Mouse (Mus musculus) kidney, postnatal 10 days (tissue): ENCODE data around the gene Dgcr2.

ENCODE experiments used
- DNase-seq: peaks from one replicate; pipeline ENCODE4 v3.0.0; 2021; ENCODE audit warnings: mixed read lengths

Dgcr2 gene

DNA sequence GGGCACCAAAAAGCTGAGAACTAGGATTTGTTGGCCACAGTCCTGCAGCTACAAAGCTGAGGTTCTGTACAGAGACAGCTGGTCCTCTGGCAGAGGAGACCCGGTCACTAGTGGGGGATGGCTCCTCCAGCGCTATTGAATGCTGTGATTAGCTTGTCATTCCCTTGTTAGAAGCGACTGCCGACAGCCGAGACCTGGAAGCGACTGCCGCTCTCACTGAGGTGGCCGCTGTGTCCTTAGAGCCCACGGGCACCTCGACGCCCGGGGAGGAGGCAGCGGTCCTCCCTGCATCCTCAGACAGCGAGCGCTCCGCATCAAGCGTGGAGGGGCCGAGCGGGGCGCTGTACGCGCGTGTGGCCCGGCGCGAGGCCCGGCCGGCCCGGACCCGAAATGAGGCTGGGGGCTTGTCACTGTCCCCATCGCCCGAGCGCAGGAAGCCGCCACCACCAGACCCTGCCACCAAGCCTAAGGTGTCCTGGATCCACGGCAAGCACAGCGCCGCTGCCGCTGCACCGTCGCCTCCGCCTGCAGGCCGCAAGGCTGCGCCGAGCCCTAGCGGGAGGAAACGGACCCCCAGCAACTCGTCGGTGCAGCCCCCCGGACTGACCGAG lies 91.7 kb downstream of the Dgcr2 start:
- peak; percentile 60 for DNase-seq

DNA sequence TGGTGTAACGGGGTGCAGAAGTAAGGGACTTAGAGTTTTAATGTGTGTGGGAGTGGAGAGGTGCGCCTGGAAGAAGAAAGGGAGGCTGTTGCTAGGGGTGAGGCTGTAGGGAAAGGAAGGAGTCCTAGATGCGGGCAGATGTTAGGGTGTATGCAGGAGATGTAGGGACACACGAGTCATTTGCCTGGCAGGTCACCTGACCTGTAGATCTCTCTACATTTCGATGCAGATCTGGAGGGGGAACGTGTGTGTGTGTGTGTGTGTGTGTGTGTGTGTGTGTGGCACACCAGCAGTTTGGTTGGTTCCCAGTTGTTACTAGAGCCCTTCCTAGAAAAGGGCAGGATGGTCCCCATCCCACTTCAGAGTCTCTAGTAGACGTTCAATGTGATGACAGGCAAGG lies 93.4 kb downstream of the Dgcr2 start:
- DNase-seq = no peak

DNA sequence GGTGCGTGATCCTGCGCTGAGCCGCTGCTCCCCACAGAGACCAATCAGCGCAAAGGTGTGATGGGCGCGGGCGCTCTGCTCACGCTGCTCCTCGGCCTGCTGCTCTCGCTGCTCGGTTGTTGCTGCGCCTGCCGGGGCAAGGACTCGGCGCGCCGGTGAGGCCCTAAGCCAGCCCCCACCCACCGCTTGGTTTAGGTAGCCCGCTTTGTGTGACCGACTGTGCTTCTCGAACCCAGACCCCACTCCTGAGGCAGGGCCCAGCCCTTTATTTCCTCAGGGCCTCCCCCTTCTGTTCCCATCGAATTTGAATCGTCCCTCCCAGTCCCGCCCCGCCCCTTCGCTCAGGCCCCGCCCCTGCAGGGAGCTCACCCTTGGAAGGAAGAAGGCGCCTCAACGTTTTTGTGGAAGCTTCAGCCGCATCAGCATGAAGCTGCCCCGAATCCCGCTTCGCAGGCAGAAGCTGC lies 93.9 kb downstream of the Dgcr2 start:
- peak; percentile 68 for DNase-seq

DNA sequence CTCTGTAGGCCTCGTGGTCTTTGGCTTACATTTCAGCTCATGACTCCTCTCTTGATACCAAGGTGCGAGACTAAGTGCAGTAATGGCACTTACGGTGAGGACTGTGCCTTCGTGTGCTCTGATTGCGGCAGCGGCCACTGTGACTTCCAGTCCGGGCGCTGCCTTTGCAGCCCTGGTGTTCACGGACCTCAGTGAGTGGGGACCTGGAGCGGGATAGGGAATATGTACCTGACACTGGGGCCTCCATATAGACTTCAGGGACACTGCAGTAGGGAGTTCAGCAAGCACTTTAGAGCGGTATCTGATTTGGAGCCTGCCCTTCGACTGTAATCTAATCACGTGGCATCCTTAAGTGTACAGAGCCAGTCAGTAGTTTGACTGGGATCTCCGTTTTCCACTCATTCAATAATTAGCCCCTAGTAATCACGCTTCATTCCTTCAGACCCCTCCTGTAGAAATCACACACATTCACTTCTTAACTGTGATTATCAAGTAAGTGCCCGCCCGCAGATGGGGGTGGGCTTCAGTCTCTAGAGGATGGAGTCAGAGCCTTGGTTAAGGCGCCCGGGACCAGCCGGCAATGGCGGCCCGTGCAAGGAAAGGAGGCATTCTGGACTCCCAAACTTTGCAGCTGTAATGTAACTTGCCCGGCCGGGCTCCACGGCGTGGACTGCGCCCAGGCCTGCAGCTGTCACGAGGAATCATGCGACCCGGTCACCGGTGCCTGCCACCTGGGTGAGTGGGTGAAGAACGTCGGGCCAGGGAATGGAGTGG lies 94.5 kb downstream of the Dgcr2 start:
- DNase-seq = no peak

DNA sequence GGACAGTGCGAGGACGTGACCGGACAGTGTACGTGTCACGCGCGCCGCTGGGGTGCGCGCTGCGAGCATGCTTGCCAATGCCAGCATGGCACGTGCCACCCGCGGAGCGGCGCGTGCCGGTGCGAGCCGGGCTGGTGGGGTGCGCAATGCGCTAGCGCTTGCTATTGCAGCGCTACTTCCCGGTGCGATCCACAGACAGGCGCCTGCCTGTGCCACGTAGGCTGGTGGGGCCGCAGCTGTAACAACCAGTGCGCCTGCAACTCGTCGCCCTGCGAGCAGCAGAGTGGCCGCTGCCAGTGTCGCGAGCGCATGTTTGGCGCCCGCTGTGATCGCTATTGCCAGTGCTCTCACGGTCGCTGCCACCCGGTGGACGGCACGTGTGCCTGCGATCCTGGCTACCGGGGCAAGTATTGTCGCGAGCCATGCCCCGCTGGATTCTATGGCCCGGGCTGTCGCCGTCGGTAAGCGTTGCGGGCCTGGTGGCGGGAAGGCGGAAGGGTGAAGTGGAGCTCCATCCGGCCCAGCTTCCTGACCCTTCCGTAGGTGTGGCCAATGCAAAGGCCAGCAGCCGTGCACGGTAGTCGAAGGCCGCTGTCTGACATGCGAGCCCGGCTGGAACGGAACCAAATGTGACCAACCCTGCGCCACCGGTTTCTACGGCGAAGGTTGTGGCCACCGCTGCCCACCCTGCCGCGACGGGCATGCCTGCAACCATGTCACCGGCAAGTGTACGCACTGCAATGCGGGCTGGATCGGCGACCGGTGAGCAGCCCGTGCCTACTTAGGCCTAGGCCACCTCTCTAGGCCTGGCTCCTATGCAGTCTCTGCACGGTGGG lies 95.3 kb downstream of the Dgcr2 start:
- peak; percentile 62 for DNase-seq

DNA sequence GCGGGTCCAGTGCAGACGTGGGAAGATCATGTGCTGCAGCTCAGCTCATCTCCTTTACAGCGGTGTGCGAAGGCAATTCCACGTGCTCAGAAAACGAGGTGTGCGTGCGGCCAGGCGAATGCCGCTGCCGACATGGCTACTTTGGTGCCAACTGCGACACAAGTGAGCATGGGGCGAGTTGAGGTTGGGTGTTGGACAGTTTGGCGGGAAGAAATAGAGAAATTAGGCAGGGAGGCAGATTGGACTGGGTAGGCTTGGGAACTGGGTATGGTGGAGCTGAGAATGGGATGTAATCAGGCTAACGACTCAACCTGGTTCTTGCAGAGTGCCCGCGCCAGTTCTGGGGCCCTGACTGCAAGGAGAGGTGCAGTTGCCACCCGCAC lies 95.9 kb downstream of the Dgcr2 start:
- DNase-seq = no peak

DNA sequence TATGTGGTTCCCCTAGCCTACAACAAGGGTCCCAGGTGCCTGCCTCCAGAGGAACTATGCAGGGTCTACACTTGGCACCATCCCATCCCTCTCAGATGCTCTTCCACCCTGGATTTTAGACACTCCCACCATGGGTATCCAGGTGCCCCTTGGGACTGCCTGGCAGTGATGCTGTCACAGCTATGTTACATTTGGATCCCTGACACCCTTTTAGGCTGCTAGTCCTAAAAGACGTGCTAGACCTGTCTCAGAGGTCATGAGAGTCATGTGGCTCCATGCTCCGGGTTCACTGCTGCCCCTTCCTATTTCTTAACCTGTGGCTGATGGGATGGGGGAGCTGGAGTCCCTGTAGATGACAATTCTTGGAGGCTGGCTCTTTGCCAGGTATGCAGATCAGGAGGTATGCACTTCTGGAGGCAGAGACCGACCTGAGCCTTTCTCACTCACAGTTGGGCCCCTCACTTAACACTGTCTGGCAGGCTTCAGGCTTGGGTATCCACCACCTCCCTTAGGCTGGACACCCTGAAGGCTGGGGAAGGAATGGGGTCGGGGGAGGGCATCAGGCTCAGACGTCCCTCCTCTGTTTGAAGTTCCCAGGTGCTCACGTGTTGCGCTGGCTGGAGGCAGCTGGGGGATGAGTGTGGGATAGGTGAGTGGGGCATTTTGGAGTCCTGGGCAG lies 96.4 kb downstream of the Dgcr2 start:
- DNase-seq = peak; percentile 50

DNA sequence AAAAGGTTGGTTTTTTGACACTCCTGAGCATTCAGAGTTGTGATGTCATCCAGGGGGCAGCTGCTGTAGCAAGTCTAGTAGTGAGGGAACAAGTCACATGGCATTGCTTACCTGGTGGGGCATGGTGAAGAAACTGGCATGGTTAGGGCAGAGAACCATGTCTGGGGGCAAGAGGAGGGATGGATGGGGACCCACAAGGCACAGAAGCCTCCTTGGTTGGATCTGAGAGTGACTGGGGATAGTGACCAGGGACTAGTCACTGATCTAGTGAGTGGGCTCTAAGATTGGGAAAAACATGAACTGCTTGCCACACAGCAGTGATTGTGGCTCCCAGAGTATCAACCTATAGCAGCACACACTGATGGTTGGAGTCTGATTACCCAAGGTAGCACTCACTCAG lies 98.8 kb downstream of the Dgcr2 start:
- DNase-seq = no peak

DNA sequence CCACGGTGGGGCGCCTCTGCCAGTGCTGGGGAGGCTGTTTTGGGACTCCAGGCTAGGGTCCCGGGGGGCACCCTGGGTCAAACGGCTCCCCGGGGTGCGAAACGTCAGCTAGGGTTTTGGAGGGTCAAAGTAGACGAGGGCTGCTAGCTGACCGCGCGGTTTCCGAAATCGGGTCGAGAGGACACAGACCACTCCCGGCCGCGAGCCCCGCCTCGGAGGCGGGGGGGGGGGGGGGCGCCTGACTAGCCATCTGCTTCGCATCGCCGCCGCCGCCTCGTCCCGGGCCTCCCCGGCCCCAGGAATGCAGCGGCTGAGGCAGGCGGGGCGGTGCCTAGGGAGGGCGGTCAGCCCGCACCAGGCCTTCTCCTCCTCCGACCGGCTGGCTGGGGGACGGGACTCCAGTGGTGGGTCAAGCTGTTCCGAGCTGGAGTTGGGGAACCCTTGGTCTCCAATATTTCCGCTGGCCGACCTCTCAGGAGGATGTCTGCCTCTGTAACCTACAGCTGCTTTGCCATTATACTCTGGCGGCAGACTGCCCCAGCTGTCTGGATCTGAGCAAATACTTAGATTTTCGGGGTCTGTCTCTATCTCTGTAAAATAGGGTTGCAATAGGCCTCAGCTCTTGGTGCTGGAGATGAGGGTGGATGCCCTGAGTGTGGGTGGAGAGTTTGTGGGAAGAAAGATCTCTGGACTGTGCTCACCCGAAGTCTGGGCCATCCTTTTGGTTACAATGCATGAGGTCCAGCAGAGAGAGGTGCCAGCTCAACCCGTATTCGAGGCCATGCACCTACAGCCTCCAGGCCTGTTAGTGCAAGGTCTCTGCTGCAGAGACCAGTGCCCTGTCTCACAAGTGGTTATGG lies 99.8 kb downstream of the Dgcr2 start:
- DNase-seq = peak; percentile 90

DNA sequence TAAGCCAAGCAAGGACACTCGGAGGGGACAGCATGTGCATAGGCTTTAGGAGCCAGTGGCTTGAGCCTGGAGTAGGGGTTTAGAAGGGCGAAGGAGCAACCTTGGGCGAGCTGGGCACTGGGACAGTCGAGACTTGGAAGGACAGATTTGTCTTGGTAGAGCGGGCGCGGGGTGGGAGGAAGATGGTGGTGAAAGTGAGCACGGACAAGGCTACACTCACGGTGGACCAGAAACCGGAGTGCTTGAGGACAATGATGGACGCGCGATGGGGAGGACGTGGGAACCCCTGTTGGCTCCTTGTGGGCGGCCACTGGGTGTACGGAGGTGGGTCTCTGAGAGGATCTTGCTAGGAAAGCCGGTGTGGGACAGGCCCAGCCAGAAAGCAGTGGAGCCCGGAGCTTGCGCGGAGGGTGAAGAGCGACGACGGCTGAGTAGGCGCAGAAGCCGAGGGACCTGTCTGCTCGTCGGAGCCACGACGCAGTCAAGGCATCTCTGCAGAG lies 100.5 kb downstream of the Dgcr2 start:
- no peak for DNase-seq

DNA sequence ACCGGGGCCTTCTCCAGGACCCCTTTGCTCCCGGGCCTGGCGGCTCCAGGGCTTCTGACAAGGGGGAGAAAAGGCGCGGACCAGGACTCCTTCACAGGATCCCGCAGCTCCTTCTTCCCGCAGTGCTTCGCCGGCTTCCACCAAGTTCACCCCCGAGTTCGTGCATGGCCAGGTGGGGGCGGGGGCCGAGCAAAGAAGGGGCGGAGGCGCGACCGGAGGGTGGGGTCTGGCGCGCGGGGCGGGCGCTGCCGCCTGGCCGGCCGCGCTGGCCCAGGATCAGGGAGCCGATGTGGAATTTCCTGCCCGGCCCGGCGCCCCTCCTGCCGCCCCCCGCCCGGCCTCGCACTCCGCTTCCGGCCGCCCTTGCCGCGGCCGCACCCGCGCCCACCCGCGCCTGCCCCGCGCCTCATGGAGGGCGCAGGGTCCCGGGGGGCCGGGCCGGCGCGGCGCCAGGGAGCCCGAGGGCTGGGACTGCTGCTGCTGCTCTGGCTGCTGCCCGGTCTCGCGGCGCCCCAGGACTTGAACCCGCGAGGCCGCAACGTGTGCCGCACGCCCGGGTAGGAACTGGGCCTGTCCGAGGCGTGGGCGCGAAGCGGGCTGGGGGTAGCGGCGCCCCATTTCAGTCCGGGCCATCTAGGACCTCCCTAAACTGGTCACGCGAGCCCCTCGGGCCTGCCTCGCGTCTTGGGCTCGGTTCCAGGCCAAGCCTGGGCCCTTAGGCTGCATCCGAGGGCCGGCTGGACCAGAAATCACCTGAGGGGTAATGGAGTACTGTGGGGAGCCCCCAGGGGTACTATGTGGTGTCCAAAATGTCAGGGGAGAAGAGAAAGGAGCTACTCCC lies 101.2 kb downstream of the Dgcr2 start, which contains the start of gene Scarf2:
Gene Scarf2 (plus strand): TSS at position 312 of the 841 bp plus-strand sequence.
- peak; percentile 87 for DNase-seq

DNA sequence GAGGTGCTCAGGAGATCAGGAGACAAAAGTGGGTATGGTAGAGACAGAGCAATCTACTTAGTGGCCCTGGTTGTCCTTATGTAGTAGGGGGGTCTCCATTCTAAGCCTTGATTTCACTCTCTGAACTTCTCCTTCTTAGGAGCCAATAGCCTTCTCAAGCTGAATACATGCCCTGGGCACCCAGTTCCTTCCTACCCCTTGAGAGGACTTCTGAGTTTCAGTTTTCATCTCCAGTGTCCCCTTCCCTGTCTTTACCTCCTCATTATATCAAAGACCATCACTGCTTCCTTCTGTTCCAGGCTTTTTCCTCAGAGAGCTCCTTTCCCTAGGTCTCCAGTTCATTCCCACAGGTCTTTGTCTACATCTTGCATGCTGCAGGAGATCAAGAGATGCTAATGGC lies 101.8 kb downstream of the Dgcr2 start:
- DNase-seq = no peak

DNA sequence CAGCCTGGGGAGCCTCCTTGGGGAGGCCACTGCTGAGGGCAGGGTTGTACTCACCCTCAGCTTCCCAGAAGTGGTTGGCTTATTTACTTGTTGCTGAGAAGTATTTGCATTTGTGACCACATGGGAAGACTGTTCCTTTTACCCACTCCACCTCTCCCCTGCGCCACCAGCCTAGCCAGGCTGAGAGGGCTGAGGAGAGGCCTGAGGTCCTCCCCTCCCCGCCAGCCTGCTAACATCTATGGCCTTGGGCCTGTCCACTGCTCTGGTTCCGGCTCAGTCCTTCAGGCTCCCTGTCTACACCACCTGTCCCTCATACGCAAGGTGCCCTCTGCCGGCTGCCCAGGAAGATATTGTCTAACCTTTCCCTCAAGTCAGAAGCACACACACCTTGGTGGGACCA lies 102.7 kb downstream of the Dgcr2 start:
- DNase-seq = no peak

DNA sequence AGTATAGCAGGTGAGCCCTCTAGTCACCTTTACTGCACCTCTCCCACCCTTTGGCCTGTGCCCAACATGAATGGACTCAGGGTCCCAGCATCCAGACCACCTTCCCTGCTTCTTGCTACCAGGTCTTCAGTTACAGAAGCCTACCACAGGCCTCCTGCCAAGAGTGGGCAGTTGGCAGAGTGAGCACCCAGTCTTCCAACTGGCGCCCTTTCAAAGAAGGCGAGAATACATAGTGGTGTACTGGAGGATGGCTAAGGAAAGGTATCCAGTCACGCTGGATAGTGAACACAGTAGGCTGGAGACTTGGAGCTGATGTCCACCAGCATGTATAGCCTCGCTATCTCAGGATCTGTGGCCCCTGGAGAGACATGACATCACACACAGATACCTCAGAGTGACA lies 104.3 kb downstream of the Dgcr2 start:
- DNase-seq = no peak

DNA sequence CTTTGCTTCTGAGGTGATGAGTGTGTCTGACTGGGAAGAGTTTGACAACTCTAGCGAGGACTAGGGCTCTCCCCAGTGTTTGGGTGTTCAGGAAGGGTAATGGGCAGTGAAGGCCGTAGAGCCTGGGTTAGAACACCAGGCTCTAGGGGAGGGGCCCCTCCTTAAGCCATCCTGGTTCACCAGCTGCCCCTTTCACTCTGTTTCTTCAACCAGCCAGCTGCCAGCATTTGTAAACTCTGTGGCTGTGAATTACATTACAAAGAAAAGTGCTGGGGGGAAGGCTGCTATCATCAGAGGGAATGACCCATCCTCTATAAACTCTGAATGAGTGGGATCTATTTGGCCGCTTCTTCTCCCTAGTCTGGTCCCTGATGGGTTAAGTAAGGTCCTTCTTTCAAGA lies 105.6 kb downstream of the Dgcr2 start:
- no peak for DNase-seq
